Mouse (Mus musculus): ENCODE measurements around the gene Naa15. TPM values are rescaled to one million over a fixed set of nuclear protein-coding genes. Genes with fewer than 3 reads are reported as not detected.

Gene Naa15
- polyA plus RNA-seq, 1 experiment, result 3.9 TPM

- WGBS, result 86% methylated on average over 4 of the region's 4 CpGs
- DNase-seq, result no peak
- Histone ChIP-seq H3K4me3 (replicated peaks; ENCODE audit: extremely low read depth, low read depth, low read length) (no peak overlapping the region), H3K4me1 (ENCODE audit: control insufficient read depth, insufficient read depth, low read length) (no peaks in the 10 kb centered on the region)
- TF ChIP-seq CTCF (IDR thresholded peaks at IDR 0.05; ENCODE audit: insufficient read depth, low read length) (no peak), POLR2A (IDR thresholded peaks at IDR 0.05; ENCODE audit: borderline replicate concordance, extremely low read depth, low read depth, low read length) (no peak)
These were observed 102.5 kb downstream of the Naa15 start for GRCm38 (mm10) chr3:51517467-51517866.

- WGBS, result 74% methylated on average over 12 of the region's 12 CpGs
- Histone ChIP-seq H3K4me3 (replicated peaks; ENCODE audit: extremely low read depth, low read depth, low read length) (no peak overlapping the region), H3K4me1 (ENCODE audit: control insufficient read depth, insufficient read depth, low read length) (no peaks in the 10 kb centered on the region)
- DNase-seq, result no peak
- no peak for TF ChIP-seq POLR2A (IDR thresholded peaks at IDR 0.05; ENCODE audit: borderline replicate concordance, extremely low read depth, low read depth, low read length)
- TF ChIP-seq CTCF (IDR thresholded peaks at IDR 0.05; ENCODE audit: insufficient read depth, low read length), result no peak
These were observed 103.2 kb downstream of the Naa15 start for GRCm38 (mm10) chr3:51517878-51518762.

GRCm38 (mm10) chr3:51518763-51519121, 103.8 kb downstream of the Naa15 start:
- TF ChIP-seq POLR2A (IDR thresholded peaks at IDR 0.05; ENCODE audit: borderline replicate concordance, extremely low read depth, low read depth, low read length) (no peak), CTCF (IDR thresholded peaks at IDR 0.05; ENCODE audit: insufficient read depth, low read length) (no peak)
- no peak for DNase-seq
- no peaks in the 10 kb centered on the region for H3K4me1 ChIP-seq (ENCODE audit: control insufficient read depth, insufficient read depth, low read length)
- 64% methylated on average over 8 of the region's 8 CpGs for WGBS
- no peak overlapping the region for H3K4me3 ChIP-seq (replicated peaks; ENCODE audit: extremely low read depth, low read depth, low read length)

- no peak for DNase-seq
- WGBS, result 80% methylated on average over 14 of the region's 14 CpGs
- TF ChIP-seq POLR2A (IDR thresholded peaks at IDR 0.05; ENCODE audit: borderline replicate concordance, extremely low read depth, low read depth, low read length), result no peak
- no peak for TF ChIP-seq CTCF (IDR thresholded peaks at IDR 0.05; ENCODE audit: insufficient read depth, low read length)
- no peaks in the 10 kb centered on the region for H3K4me1 ChIP-seq (ENCODE audit: control insufficient read depth, insufficient read depth, low read length)
- H3K4me3 ChIP-seq (replicated peaks; ENCODE audit: extremely low read depth, low read depth, low read length), result no peak overlapping the region
These were observed 106.3 kb downstream of the Naa15 start for GRCm38 (mm10) chr3:51521262-51521661.

GRCm38 (mm10) chr3:51525186-51525785, 110.3 kb downstream of the Naa15 start:
- Histone ChIP-seq H3K4me3 (replicated peaks; ENCODE audit: extremely low read depth, low read depth, low read length) (no peak overlapping the region), H3K4me1 (ENCODE audit: control insufficient read depth, insufficient read depth, low read length) (no peaks in the 10 kb centered on the region)
- DNase-seq, result no peak
- TF ChIP-seq CTCF (IDR thresholded peaks at IDR 0.05; ENCODE audit: insufficient read depth, low read length) (no peak), POLR2A (IDR thresholded peaks at IDR 0.05; ENCODE audit: borderline replicate concordance, extremely low read depth, low read depth, low read length) (no peak)
- 81% methylated on average over 16 of the region's 16 CpGs for WGBS

Other genes with a start within 250 kb of the Naa15 start
- 8.2 and 9.9 TPM in 2 replicates for gene Noct, start 190.7 kb upstream of the Naa15 start, polyA plus RNA-seq (2012; rRNA removed)
- gene Elf2, start 74.5 kb upstream of the Naa15 start, polyA plus RNA-seq (2012; rRNA removed), result 46.1 and 52.7 TPM in 2 replicates
- gene Mgarp, start 18.4 kb upstream of the Naa15 start, polyA plus RNA-seq (2012; rRNA removed), result not detected in 2 replicates
- gene Ndufc1, start 6.2 kb upstream of the Naa15 start, polyA plus RNA-seq (2012; rRNA removed), result 88.1 and 106 TPM in 2 replicates
- gene Rab33b, start 68.8 kb downstream of the Naa15 start, polyA plus RNA-seq (2012; rRNA removed), result 12.9 and 16.6 TPM in 2 replicates
- 16.8 and 23.5 TPM in 2 replicates for gene Setd7, start 145.7 kb downstream of the Naa15 start, polyA plus RNA-seq (2012; rRNA removed)
- 1.3 and 3.6 TPM in 2 replicates for gene Mgst2, start 245.2 kb downstream of the Naa15 start, polyA plus RNA-seq (2012; rRNA removed)